Mouse (Mus musculus): ENCODE measurements around the gene Snx18.

Gene Snx18

GRCm38 (mm10) chr13:113566411-113566810 is 52.0 kb downstream of the Snx18 start:
- peak; percentile 4 for DNase-seq (ENCODE audit: low read depth)

DNA sequence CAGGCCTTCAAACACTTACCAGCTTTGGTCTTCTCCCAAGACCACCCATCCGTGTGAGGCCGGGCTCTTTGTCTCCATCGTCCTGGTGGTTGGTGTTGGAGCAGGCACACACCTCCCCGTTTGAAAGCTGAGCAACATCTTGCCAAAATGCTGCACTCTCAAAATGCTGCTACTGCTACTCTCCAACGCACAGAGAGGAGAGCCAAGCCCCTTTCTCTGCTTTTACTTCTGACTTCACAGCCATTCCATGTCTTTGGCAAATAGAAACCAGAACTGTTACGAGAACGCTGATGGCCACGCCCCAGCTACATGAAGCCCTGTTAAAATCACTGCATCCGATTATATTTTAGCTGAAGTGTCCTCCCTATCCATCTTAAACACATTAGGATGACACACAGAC is 58.7 kb downstream of the Snx18 start:
- no peak for DNase-seq (ENCODE audit: low read depth)

GRCm38 (mm10) chr13:113556538-113556937 is 61.8 kb downstream of the Snx18 start:
- no peak for DNase-seq (ENCODE audit: low read depth)

DNA sequence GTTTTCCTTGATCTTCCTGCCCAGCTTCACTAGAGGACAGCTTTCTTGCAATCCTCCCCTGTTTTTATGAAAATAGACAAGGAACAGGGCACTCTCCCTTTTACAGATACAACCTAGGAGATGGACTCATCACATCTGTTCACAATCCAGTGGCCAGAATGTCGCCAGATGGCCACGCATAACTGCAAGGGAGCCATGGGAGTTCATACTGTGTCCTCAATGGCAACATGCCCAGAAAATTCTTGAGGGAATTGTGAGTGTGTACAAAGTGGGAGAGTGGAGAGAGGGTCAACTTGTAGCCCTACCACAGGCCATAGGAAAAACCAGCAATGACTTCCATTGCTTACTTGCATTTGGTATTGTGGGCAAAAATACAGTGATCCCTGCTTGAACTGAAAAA is 63.1 kb downstream of the Snx18 start:
- peak; percentile 55 for DNase-seq (ENCODE audit: low read depth)

GRCm38 (mm10) chr13:113553603-113554230 is 64.6 kb downstream of the Snx18 start:
- peak; percentile 71 for DNase-seq (ENCODE audit: low read depth)

GRCm38 (mm10) chr13:113552341-113552740 is 66.0 kb downstream of the Snx18 start:
- DNase-seq (ENCODE audit: low read depth): no peak

DNA sequence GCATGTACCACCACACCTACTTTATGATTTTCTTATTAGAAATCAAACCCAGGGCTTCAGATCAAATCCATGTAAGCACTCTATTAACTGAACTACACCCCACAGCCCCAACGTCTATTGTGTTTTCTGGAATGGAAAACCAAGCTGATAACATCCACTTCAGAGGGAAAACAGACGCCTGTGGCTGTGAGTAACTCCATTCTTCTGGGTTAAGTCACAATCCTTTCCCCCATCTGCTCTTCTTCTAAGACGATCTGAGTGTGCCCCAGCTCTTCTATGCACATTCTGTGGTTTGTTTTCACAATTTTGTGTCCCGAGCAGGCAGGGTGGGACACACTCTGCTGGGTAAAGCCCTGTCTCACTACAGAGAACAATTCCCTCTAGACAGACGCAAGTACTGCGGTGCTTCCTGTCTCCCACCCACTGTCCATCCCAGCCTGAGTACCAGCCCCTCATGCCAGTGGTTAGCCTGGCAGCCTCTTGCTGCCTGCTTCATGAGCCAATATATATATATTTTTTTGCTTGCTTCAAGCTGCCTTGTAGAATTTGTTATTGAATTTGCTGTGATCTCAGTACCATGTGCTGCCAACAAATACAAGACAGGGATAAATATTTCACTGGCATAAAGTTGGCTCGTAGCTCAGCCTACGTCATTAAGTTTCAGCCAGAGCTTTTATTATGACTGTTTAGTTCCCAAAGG is 67.3 kb downstream of the Snx18 start:
- peak; percentile 82 for DNase-seq (ENCODE audit: low read depth)

- DNase-seq (ENCODE audit: low read depth): no peak
Measured at GRCm38 (mm10) chr13:113549021-113549420, 69.3 kb downstream of the Snx18 start.

DNA sequence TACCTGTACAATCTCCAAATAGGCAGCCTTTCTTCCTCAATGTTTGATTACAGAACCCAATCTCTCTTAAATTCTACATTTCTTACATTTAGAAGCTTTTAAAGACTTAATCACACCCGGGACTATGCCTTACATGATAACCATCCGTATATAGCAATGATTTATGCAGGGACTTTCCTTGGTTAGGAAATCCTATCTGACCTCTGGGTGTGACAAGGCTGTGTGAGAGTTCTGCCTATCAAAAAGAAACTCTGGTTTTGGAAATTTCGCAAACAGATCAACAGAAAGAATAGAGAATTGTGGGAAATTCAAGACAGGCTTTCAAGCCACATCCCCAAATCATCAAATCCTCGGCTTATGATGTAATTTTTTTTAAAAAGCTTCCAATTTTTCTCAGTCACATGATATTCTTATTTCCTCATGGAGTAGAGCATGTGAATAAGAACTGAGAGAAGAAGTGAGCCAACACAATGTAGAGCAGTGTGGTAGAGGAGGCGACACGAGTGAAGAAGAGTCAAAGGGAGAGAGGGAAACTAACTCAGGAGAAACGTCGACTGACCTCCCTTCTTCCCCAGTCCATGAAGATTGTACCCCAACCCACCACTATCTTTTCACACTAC is 70.4 kb downstream of the Snx18 start:
- peak; percentile 11 for DNase-seq (ENCODE audit: low read depth)

DNA sequence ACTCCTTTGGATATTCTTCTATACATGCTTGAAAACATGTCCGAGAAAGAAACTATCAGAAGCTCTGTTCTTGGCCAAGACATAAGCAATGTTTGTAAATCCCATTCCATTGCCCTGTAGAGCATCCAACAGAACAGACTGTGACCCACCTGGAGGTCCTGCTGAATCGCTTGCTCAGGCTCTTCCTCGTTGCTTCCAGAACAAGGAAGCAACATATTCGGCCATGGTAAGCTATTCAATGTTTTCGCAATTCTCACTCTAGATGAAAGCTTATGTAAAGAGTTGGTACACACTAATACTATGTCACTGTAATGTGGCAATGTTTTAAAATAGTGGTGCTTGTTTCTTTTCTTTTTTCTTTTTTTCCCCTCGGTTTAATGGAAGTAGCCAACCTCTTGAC is 76.0 kb downstream of the Snx18 start:
- no peak for DNase-seq (ENCODE audit: low read depth)
